Mouse (Mus musculus) C2C12 (cell line): ENCODE data around the gene Ankrd27. TPM values are rescaled to one million over a fixed set of nuclear protein-coding genes. Genes with fewer than 3 reads are reported as not detected.

Source experiments
- H3K27me3 ChIP-seq: one replicate; pipeline ENCODE4 v1.6.1; 2011; ENCODE audit not compliant: control insufficient read depth, insufficient read depth, insufficient read length
- H3K36me3 ChIP-seq: one replicate; pipeline ENCODE4 v1.6.1; 2011; ENCODE audit not compliant: control insufficient read depth, insufficient read depth
- H3K4me3 ChIP-seq: one replicate; pipeline ENCODE4 v1.5.1; 2011; ENCODE audit warnings: mild to moderate bottlenecking, control low read depth; ENCODE audit not compliant: poor library complexity, insufficient read depth, severe bottlenecking
- H3K79me2 ChIP-seq: one replicate; pipeline ENCODE4 v1.6.1; 2011; ENCODE audit not compliant: control insufficient read depth, insufficient read depth
- H3K79me3 ChIP-seq: one replicate; pipeline ENCODE4 v1.6.1; 2011; ENCODE audit warnings: low read depth, control low read depth
- H3ac ChIP-seq: one replicate; pipeline ENCODE3; 2011; ENCODE audit warnings: low read depth; ENCODE audit not compliant: control insufficient read depth, insufficient read length
- CEBPB ChIP-seq: IDR thresholded peaks from one replicate; pipeline ENCODE4 v1.6.1; 2011; ENCODE audit warnings: low read depth, mild to moderate bottlenecking, control low read depth, moderate library complexity
- CTCF ChIP-seq: IDR thresholded peaks from one replicate; pipeline ENCODE4 v1.5.1; 2011; ENCODE audit not compliant: control insufficient read depth, insufficient read depth, insufficient read length
- FOSL1 ChIP-seq: IDR thresholded peaks from one replicate; pipeline ENCODE4 v1.8.0; 2011; ENCODE audit warnings: mild to moderate bottlenecking, low read length; ENCODE audit not compliant: poor library complexity, insufficient read depth, severe bottlenecking
- MAX ChIP-seq: IDR thresholded peaks from one replicate; pipeline ENCODE4 v1.6.1; 2011; ENCODE audit warnings: mild to moderate bottlenecking, control low read depth
- MYOD1 ChIP-seq: IDR thresholded peaks from one replicate; pipeline ENCODE4 v1.6.1; 2011; ENCODE audit warnings: low read depth; ENCODE audit not compliant: control insufficient read depth, insufficient read length
- MYOG ChIP-seq: IDR thresholded peaks from one replicate; pipeline ENCODE4 v1.6.1; 2011; ENCODE audit not compliant: control insufficient read depth, insufficient read length; ENCODE audit errors: extremely low read depth
- USF1 ChIP-seq: IDR thresholded peaks from one replicate; pipeline ENCODE4 v1.6.1; 2011; ENCODE audit warnings: low read depth, mild to moderate bottlenecking, control low read depth, moderate library complexity
- polyA plus RNA-seq: library from polyadenylated mRNA; unstranded; fragments of >200 nt; fragmentation: generic; extraction: Trizol; gene quantifications from one replicate; pipeline ENCODE4 v1.2.1, GENCODE M21; 2012; ENCODE audit warnings: missing spikeins

Gene Ankrd27
- polyA plus RNA-seq, 1 experiment, result 19.5 TPM

- Histone ChIP-seq H3K27me3 (no peaks in the 10 kb centered on the region), H3K79me3 (no peaks in the 10 kb centered on the region), H3K79me2 (no peaks in the 10 kb centered on the region), H3K4me3 (no peak overlapping the region), H3K36me3 (peaks cover 15% of the 10 kb centered on the region), H3ac (no peak overlapping the region)
- TF ChIP-seq MYOG (no peak), FOSL1 (no peak), USF1 (no peak)
These were observed 23.2 kb downstream of the Ankrd27 start for GRCm38 (mm10) chr7:35609245-35609644.

GRCm38 (mm10) chr7:35617513-35617912 lies 31.5 kb downstream of the Ankrd27 start:
- TF ChIP-seq CEBPB, result no peak
- TF ChIP-seq CTCF, result no peak
- TF ChIP-seq MYOG, result no peak
- TF ChIP-seq FOSL1, result no peak
- TF ChIP-seq MYOD1, result no peak
- no peak for TF ChIP-seq USF1
- no peak for TF ChIP-seq MAX
- Histone ChIP-seq H3ac (no peak overlapping the region), H3K79me2 (no peaks in the 10 kb centered on the region), H3K36me3 (peaks cover 8% of the 10 kb centered on the region), H3K4me3 (no peak overlapping the region), H3K27me3 (no peaks in the 10 kb centered on the region), H3K79me3 (no peaks in the 10 kb centered on the region)

- Histone ChIP-seq H3K79me3 (no peaks in the 10 kb centered on the region), H3K36me3 (no peaks in the 10 kb centered on the region), H3K27me3 (no peaks in the 10 kb centered on the region), H3K4me3 (no peak overlapping the region), H3ac (no peak overlapping the region), H3K79me2 (no peaks in the 10 kb centered on the region)
- TF ChIP-seq FOSL1, result no peak
- no peak for TF ChIP-seq CTCF
- no peak for TF ChIP-seq MYOD1
- TF ChIP-seq MYOG, result no peak
- TF ChIP-seq MAX, result no peak
- no peak for TF ChIP-seq CEBPB
- TF ChIP-seq USF1, result no peak
These were observed 36.6 kb downstream of the Ankrd27 start for GRCm38 (mm10) chr7:35622626-35623025.

GRCm38 (mm10) chr7:35626038-35626437 lies 40.0 kb downstream of the Ankrd27 start:
- no peaks in the 10 kb centered on the region for H3K79me3 ChIP-seq
- no peaks in the 10 kb centered on the region for H3K36me3 ChIP-seq
- no peaks in the 10 kb centered on the region for H3K27me3 ChIP-seq
- TF ChIP-seq CEBPB, result no peak
- TF ChIP-seq FOSL1, result no peak
- TF ChIP-seq USF1, result no peak
- TF ChIP-seq CTCF, result no peak
- no peak for TF ChIP-seq MAX
- no peak overlapping the region for H3ac ChIP-seq
- no peak overlapping the region for H3K4me3 ChIP-seq
- H3K79me2 ChIP-seq, result no peaks in the 10 kb centered on the region

- no peak overlapping the region for H3ac ChIP-seq
- TF ChIP-seq USF1 (no peak), CEBPB (no peak), CTCF (no peak), MAX (no peak), MYOG (no peak), FOSL1 (no peak), MYOD1 (no peak)
- H3K4me3 ChIP-seq, result no peak overlapping the region
- H3K27me3 ChIP-seq, result no peaks in the 10 kb centered on the region
- no peaks in the 10 kb centered on the region for H3K36me3 ChIP-seq
- H3K79me3 ChIP-seq, result no peaks in the 10 kb centered on the region
- H3K79me2 ChIP-seq, result no peaks in the 10 kb centered on the region
These were observed 41.3 kb downstream of the Ankrd27 start for GRCm38 (mm10) chr7:35627371-35627770.

GRCm38 (mm10) chr7:35628496-35628895 lies 42.5 kb downstream of the Ankrd27 start:
- Histone ChIP-seq H3K27me3 (no peaks in the 10 kb centered on the region), H3K4me3 (no peak overlapping the region), H3K36me3 (no peaks in the 10 kb centered on the region), H3ac (no peak overlapping the region), H3K79me3 (no peaks in the 10 kb centered on the region), H3K79me2 (no peaks in the 10 kb centered on the region)
- TF ChIP-seq USF1 (no peak), CTCF (peak; percentile 12)
